Comparison of ENCODE assay signal across 8 mouse cellular contexts in genomic region chr14:111674664-111675147, GRCm38 (mm10). TPM values are rescaled to one million over a fixed set of nuclear protein-coding genes. Genes with fewer than 3 reads are reported as not detected.
DNase-seq lines count a peak whose midpoint lies in the region; TF ChIP-seq lines count a peak whose summit lies in the region.

Gene Slitrk5, plus strand, starts transcription at chr14:111675097.

- H3K4me3 ChIP-seq in spleen, adult 2 months (ENCODE audit: extremely low read depth, insufficient read depth, insufficient read length): peak within 1 kb of the TSS; percentile 27; the same call in 1 of the 2 replicates
- peak within 1 kb of the TSS; percentile 59 for H3K4me3 ChIP-seq in embryonic fibroblast, embryonic 13.5 days (ENCODE audit: insufficient read depth, low read length)
- H3K4me3 ChIP-seq in kidney, adult 2 months (ENCODE audit: insufficient read depth, low read depth, low read length): peak within 1 kb of the TSS; percentile 53

- 5% methylated on average over 22 of the region's 22 CpGs for WGBS in spleen, adult 2 months
- WGBS in kidney, adult 2 months: 2% methylated on average over 22 of the region's 22 CpGs

- no peak for TF ChIP-seq CTCF in spleen, adult 2 months (IDR thresholded peaks at IDR 0.05; ENCODE audit: extremely low read depth, insufficient read depth, insufficient read length, insufficient replicate concordance)
- TF ChIP-seq CTCF in embryonic fibroblast, embryonic 13.5 days (IDR thresholded peaks at IDR 0.05; ENCODE audit: borderline replicate concordance, insufficient read depth, low read length): peak; percentile 87
- peak; percentile 70 for TF ChIP-seq CTCF in kidney, adult 2 months (conservative IDR thresholded peaks at IDR 0.05; ENCODE audit: insufficient read depth, insufficient read length, low read depth, low read length)

- intact Hi-C loops in left cerebral cortex, postnatal 4 days (cut with DNase I): loop anchor here (10.0 kb wide), 1 partner anchor 1800 kb away; no protein-coding TSS in a partner anchor

- H3K27me3 ChIP-seq in spleen, adult 2 months (ENCODE audit: control insufficient read depth, insufficient read depth, low read length): peaks cover 15% of the 10 kb centered on the region
- 0 out of 2 replicates have a peak, but pooled peaks cover 2% of the 10 kb centered on the region for H3K27me3 ChIP-seq in kidney, adult 2 months (replicated peaks; ENCODE audit: control insufficient read depth, insufficient read depth, low read length)

- no peak for TF ChIP-seq POLR2A in spleen, adult 2 months (IDR thresholded peaks at IDR 0.05; ENCODE audit: low read depth, low read length)
- no peak for TF ChIP-seq POLR2A in embryonic fibroblast, embryonic 13.5 days (IDR thresholded peaks at IDR 0.05; ENCODE audit: low read depth, low read length)
- no peak for TF ChIP-seq POLR2A in kidney, adult 2 months (IDR thresholded peaks at IDR 0.05; ENCODE audit: low read depth, low read length)

- no peak within 1 kb of the TSS for H3K27ac ChIP-seq in spleen, adult 2 months (ENCODE audit: insufficient read depth, low read length)
- peak within 1 kb of the TSS; percentile 80 for H3K27ac ChIP-seq in embryonic fibroblast, embryonic 13.5 days (ENCODE audit: insufficient read depth, low read length)
- H3K27ac ChIP-seq in kidney, adult 2 months (ENCODE audit: insufficient read depth, low read depth, low read length): no peak within 1 kb of the TSS

- DNase-seq in spleen, adult 2 months (ENCODE audit: low read depth in 1 of 2, low spot score in 2 of 2): no peak
- DNase-seq in spleen, postnatal 36 days (ENCODE audit: low spot score in 2 of 2): no peak
- peak; percentile 11 to 54 for DNase-seq in heart, adult 9 months (ENCODE audit: low spot score in 2 of 2)
- peak; percentile 73 for DNase-seq in kidney, adult 2 months
- peak; percentile 96 for DNase-seq in left cerebral cortex, postnatal 4 days
- DNase-seq in mesoderm, embryonic 11.5 days (ENCODE audit: low read depth, low spot score): peak; percentile 89
- DNase-seq in skeletal muscle tissue, adult 2 months (ENCODE audit: low read depth, low spot score): peak; percentile 35

- H3K36me3 ChIP-seq in spleen, adult 2 months (ENCODE audit: control insufficient read depth, insufficient read depth, low read length): no peaks in the 10 kb centered on the region
- no peaks in the 10 kb centered on the region for H3K36me3 ChIP-seq in kidney, adult 2 months (ENCODE audit: control insufficient read depth, insufficient read depth, low read length)

- H3K4me1 ChIP-seq in spleen, adult 2 months (ENCODE audit: control insufficient read depth, insufficient read depth, insufficient read length): no peaks in the 10 kb centered on the region; the same call in 1 of the 2 replicates
- no peaks in the 10 kb centered on the region for H3K4me1 ChIP-seq in embryonic fibroblast, embryonic 13.5 days (ENCODE audit: control insufficient read depth, insufficient read depth, low read length)
- no peaks in the 10 kb centered on the region for H3K4me1 ChIP-seq in kidney, adult 2 months (ENCODE audit: control insufficient read depth, insufficient read depth, low read length)

RNA-seq across cellular contexts. Expression of gene Slitrk5, which starts in this region (rescaled TPM):
- 0.07 and 0.08 TPM in 2 replicates for polyA plus RNA-seq in spleen, adult 2 months (2012; rRNA removed)
- polyA plus RNA-seq in embryonic fibroblast, embryonic 13.5 days (2011; ENCODE audit: insufficient read length, low read depth, missing spikeins): 8.4 and 10.9 TPM in 2 replicates
- polyA plus RNA-seq in kidney, adult 2 months (2012; rRNA removed): 0.03 TPM in 2 replicates
- 10 to 100 TPM; 88.7 to 92.8 TPM for total RNA-seq in left cerebral cortex, postnatal 4 days (2021)

Comparison
In these comparisons a context has a peak if more than half of its experiments do, and no peak if none do; other contexts are left out.
1. Peak in DNase-seq and H3K4me3 ChIP-seq in kidney, adult 2 months; RNA of the gene not detected or under 1 TPM.
2. DNase-seq: peak in heart, adult 9 months (2 of 2), left cerebral cortex, postnatal 4 days (single experiment), mesoderm, embryonic 11.5 days (single experiment) and skeletal muscle tissue, adult 2 months (single experiment); none in spleen, adult 2 months (0 of 2) and spleen, postnatal 36 days (0 of 2).
3. Peak in every context shown above with its lines, with median percentiles within 50 percentile points of each other: H3K4me3 ChIP-seq.